Mouse (Mus musculus): Measurements from ENCODE around the gene Specc1l. TPM values are rescaled to one million over a fixed set of nuclear protein-coding genes. Genes with fewer than 3 reads are reported as not detected.

Specc1l gene
- polyA plus RNA-seq (2015; fragmentation: Nextera tagmentation; extraction: Ambion mirVana), result 26.7 and 30.0 TPM in 2 replicates

GRCm38 (mm10) chr10:75211807-75212645, at the start of gene Specc1l:
Gene Specc1l, plus strand, starts transcription at chr10:75212073.
- Histone ChIP-seq H3K27ac (peak within 1 kb of the TSS; percentile 100), H3K9me3 (no peaks in the 10 kb centered on the region), H3K27me3 (replicated peaks) (no peaks in the 10 kb centered on the region), H3K4me1 (no peaks in the 10 kb centered on the region; the same call in 1 of the 2 replicates), H3K4me2 (peak within 1 kb of the TSS; percentile 73), H3K9ac (peak within 1 kb of the TSS; percentile 83), H3K36me3 (no peaks in the 10 kb centered on the region), H3K4me3 (replicated peaks) (peak within 1 kb of the TSS; percentile 92)
- 0% methylated on average over 62 of the region's 80 CpGs for WGBS
- ATAC-seq (ENCODE audit: insufficient read depth, low FRiP score, low read depth), result peak; percentile 99

- Histone ChIP-seq H3K4me3 (replicated peaks) (no peak overlapping the region), H3K9me3 (no peaks in the 10 kb centered on the region), H3K9ac (no peak overlapping the region), H3K36me3 (peaks cover 24% of the 10 kb centered on the region), H3K27ac (peak overlapping the region; percentile 40; the same call in 1 of the 2 replicates), H3K4me2 (no peak overlapping the region), H3K4me1 (no peaks in the 10 kb centered on the region), H3K27me3 (replicated peaks) (no peaks in the 10 kb centered on the region)
- 64% methylated on average over 10 of the region's 10 CpGs for WGBS
- no peak for ATAC-seq (ENCODE audit: insufficient read depth, low FRiP score, low read depth)
Measured at GRCm38 (mm10) chr10:75165825-75166481, 45.9 kb upstream of the Specc1l start.

GRCm38 (mm10) chr10:75166601-75167000, 45.3 kb upstream of the Specc1l start:
- Histone ChIP-seq H3K27ac (peak overlapping the region; percentile 40; the same call in 1 of the 2 replicates), H3K9ac (no peak overlapping the region), H3K9me3 (no peaks in the 10 kb centered on the region), H3K36me3 (peaks cover 23% of the 10 kb centered on the region), H3K4me2 (no peak overlapping the region), H3K4me1 (no peaks in the 10 kb centered on the region), H3K4me3 (replicated peaks) (no peak overlapping the region), H3K27me3 (replicated peaks) (no peaks in the 10 kb centered on the region)
- WGBS, result 85% methylated on average over 4 of the region's 4 CpGs
- ATAC-seq (ENCODE audit: insufficient read depth, low FRiP score, low read depth), result no peak

- no peak overlapping the region for H3K27ac ChIP-seq
- ATAC-seq (ENCODE audit: insufficient read depth, low FRiP score, low read depth), result peak; percentile 40; the same call in 1 of the 2 replicates
Measured at GRCm38 (mm10) chr10:75170207-75170850, 41.5 kb upstream of the Specc1l start.

GRCm38 (mm10) chr10:75173056-75173455, 38.8 kb upstream of the Specc1l start:
- 61% methylated on average over 8 of the region's 8 CpGs for WGBS
- H3K4me2 ChIP-seq, result no peak overlapping the region
- H3K4me1 ChIP-seq, result no peaks in the 10 kb centered on the region
- no peak overlapping the region for H3K4me3 ChIP-seq (replicated peaks)
- H3K9ac ChIP-seq, result no peak overlapping the region
- peak overlapping the region; percentile 24; the same call in 1 of the 2 replicates for H3K27ac ChIP-seq
- H3K9me3 ChIP-seq, result no peaks in the 10 kb centered on the region
- peaks cover 7% of the 10 kb centered on the region for H3K36me3 ChIP-seq
- ATAC-seq (ENCODE audit: insufficient read depth, low FRiP score, low read depth), result no peak
- no peaks in the 10 kb centered on the region for H3K27me3 ChIP-seq (replicated peaks)

More at GRCm38 (mm10) chr10:75170207-75170850, 41.5 kb upstream of the Specc1l start:
- Histone ChIP-seq H3K9ac (no peak overlapping the region), H3K4me1 (no peaks in the 10 kb centered on the region), H3K27me3 (replicated peaks) (no peaks in the 10 kb centered on the region), H3K4me3 (replicated peaks) (no peak overlapping the region), H3K9me3 (no peaks in the 10 kb centered on the region), H3K4me2 (no peak overlapping the region), H3K36me3 (no peaks in the 10 kb centered on the region; the same call in 1 of the 2 replicates)
- 63% methylated on average over 12 of the region's 12 CpGs for WGBS

GRCm38 (mm10) chr10:75173712-75174111, 38.2 kb upstream of the Specc1l start:
- Histone ChIP-seq H3K27me3 (replicated peaks) (no peaks in the 10 kb centered on the region), H3K9me3 (no peaks in the 10 kb centered on the region), H3K36me3 (peaks cover 14% of the 10 kb centered on the region), H3K4me3 (replicated peaks) (no peak overlapping the region), H3K4me2 (no peak overlapping the region), H3K27ac (peak overlapping the region; percentile 11; the same call in 1 of the 2 replicates), H3K9ac (no peak overlapping the region), H3K4me1 (no peaks in the 10 kb centered on the region)
- peak; percentile 33; the same call in 1 of the 2 replicates for ATAC-seq (ENCODE audit: insufficient read depth, low FRiP score, low read depth)
- WGBS, result 58% methylated on average over 12 of the region's 12 CpGs

- Histone ChIP-seq H3K27ac (no peak overlapping the region), H3K9me3 (no peaks in the 10 kb centered on the region), H3K4me3 (replicated peaks) (no peak overlapping the region), H3K4me1 (no peaks in the 10 kb centered on the region), H3K4me2 (no peak overlapping the region), H3K27me3 (replicated peaks) (no peaks in the 10 kb centered on the region), H3K36me3 (peaks cover 38% of the 10 kb centered on the region), H3K9ac (no peak overlapping the region)
- WGBS, result 64% methylated on average over 8 of the region's 8 CpGs
- peak; percentile 15; the same call in 1 of the 2 replicates for ATAC-seq (ENCODE audit: insufficient read depth, low FRiP score, low read depth)
Measured at GRCm38 (mm10) chr10:75176494-75176893, 35.4 kb upstream of the Specc1l start.

GRCm38 (mm10) chr10:75178911-75179310, 33.0 kb upstream of the Specc1l start:
- Histone ChIP-seq H3K9ac (no peak overlapping the region), H3K9me3 (no peaks in the 10 kb centered on the region), H3K27ac (no peak overlapping the region), H3K4me1 (peaks cover 6% of the 10 kb centered on the region; the same call in 1 of the 2 replicates), H3K36me3 (peaks cover 40% of the 10 kb centered on the region), H3K27me3 (replicated peaks) (no peaks in the 10 kb centered on the region), H3K4me2 (no peak overlapping the region), H3K4me3 (replicated peaks) (no peak overlapping the region)
- ATAC-seq (ENCODE audit: insufficient read depth, low FRiP score, low read depth), result no peak
- WGBS, result 87% methylated on average over 5 of the region's 5 CpGs

GRCm38 (mm10) chr10:75182151-75182774, 29.6 kb upstream of the Specc1l start:
- Histone ChIP-seq H3K4me3 (replicated peaks) (no peak overlapping the region), H3K4me2 (no peak overlapping the region), H3K27ac (no peak overlapping the region), H3K27me3 (replicated peaks) (no peaks in the 10 kb centered on the region), H3K9ac (no peak overlapping the region), H3K9me3 (no peaks in the 10 kb centered on the region), H3K4me1 (peaks cover 6% of the 10 kb centered on the region; the same call in 1 of the 2 replicates), H3K36me3 (peaks cover 40% of the 10 kb centered on the region)
- peak; percentile 40; the same call in 1 of the 2 replicates for ATAC-seq (ENCODE audit: insufficient read depth, low FRiP score, low read depth)
- 17% methylated on average over 14 of the region's 14 CpGs for WGBS

GRCm38 (mm10) chr10:75184826-75185225, 27.0 kb upstream of the Specc1l start:
- no peak for ATAC-seq (ENCODE audit: insufficient read depth, low FRiP score, low read depth)
- Histone ChIP-seq H3K4me2 (no peak overlapping the region), H3K9ac (no peak overlapping the region), H3K4me1 (peaks cover 9% of the 10 kb centered on the region; the same call in 1 of the 2 replicates), H3K27me3 (replicated peaks) (no peaks in the 10 kb centered on the region), H3K27ac (no peak overlapping the region), H3K36me3 (peaks cover 17% of the 10 kb centered on the region), H3K9me3 (no peaks in the 10 kb centered on the region), H3K4me3 (replicated peaks) (no peak overlapping the region)
- 89% methylated on average over 9 of the region's 9 CpGs for WGBS

- 29% methylated on average over 6 of the region's 6 CpGs for WGBS
- no peak overlapping the region for H3K4me3 ChIP-seq (replicated peaks)
- peaks cover 9% of the 10 kb centered on the region; the same call in 1 of the 2 replicates for H3K4me1 ChIP-seq
- H3K9me3 ChIP-seq, result no peaks in the 10 kb centered on the region
- H3K4me2 ChIP-seq, result no peak overlapping the region
- no peak overlapping the region for H3K9ac ChIP-seq
- peaks cover 1% of the 10 kb centered on the region; the same call in 1 of the 2 replicates for H3K36me3 ChIP-seq
- H3K27ac ChIP-seq, result no peak overlapping the region
- H3K27me3 ChIP-seq (replicated peaks), result no peaks in the 10 kb centered on the region
- no peak for ATAC-seq (ENCODE audit: insufficient read depth, low FRiP score, low read depth)
Measured at GRCm38 (mm10) chr10:75186551-75186950, 25.3 kb upstream of the Specc1l start.

Measured in stomach, embryonic 15.5 days (tissue).